Mouse (Mus musculus): ENCODE results near the gene Gal3st3.
A peak's percentile ranks its signal among the peaks of the same experiment; 100 is the strongest.

The Gal3st3 gene

GRCm38 (mm10) chr19:5297903-5298800, at the start of gene Gal3st3:
Gene Gal3st3, plus strand, starts transcription at chr19:5298331.
- DNase-seq, result peak; percentile 64 to 67

DNA sequence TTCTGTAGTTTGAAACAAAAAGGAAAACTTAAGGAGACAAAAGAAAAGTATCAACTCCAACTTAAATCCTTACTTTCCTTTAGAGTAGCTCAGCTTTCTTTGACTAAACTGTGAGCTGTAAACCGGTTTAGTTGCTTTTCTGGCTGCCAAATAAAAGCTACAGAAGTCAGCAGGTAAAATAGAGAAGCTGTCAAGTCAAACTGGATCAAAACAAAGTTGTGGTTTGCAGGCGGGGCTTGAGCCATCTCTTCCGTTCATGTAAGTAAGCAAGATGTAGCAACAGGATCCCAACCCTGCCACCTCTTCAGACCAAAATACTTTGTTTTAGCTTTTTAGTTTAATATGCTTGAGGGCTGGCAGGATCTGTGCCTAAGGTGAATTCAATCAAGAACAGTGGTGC, 41.0 kb upstream of the Gal3st3 start:
- DNase-seq, result no peak

- DNase-seq, result no peak
These were observed 31.1 kb upstream of the Gal3st3 start for GRCm38 (mm10) chr19:5267015-5267414.

GRCm38 (mm10) chr19:5268017-5268416, 30.1 kb upstream of the Gal3st3 start:
- no peak for DNase-seq

- no peak for DNase-seq
These were observed 29.3 kb upstream of the Gal3st3 start for GRCm38 (mm10) chr19:5268875-5269274.

DNA sequence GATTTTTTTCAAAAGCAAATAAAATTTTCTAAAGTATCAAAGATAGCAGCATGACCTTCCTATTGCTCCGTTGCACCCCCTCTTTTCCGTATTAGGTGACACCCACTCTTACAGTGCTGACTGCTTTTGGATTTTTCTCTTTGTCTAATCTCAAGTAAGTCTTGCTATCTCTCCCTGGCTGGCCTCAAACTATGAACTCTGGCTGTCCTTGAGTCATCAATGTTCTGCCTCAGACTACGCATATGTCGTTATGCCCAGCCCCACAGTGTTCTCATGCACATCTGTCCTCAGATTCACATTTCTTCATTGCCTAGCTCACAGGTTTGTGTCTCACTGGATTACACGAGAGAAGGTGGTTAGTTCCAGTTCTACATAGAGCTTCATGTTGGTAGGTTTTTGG, 28.7 kb upstream of the Gal3st3 start:
- DNase-seq, result no peak

- DNase-seq, result no peak
These were observed 26.7 kb upstream of the Gal3st3 start for GRCm38 (mm10) chr19:5271430-5271829.

DNA sequence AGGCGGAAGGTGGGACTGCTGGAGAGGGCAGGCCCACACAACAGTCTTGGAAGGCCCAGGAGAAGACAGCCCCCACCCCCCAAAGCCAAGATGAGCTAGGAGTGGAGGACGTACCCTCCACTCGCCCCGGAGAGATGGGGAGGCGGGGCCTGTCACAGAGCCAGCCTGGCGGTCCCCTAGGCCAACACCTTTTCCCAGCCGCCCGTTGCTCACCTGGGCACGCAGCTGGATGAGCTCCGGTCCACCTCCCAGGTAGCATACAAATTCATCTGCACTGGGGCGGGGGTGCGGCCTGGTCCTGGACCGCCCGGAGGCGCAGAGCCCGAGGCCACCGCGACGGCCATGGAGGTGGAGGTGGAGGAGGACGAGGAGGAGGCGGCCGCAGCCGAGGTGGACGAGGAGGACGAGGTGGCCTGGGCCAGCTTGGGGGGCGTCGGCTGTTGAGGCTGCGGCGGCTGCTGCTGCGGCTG, 25.8 kb upstream of the Gal3st3 start:
- DNase-seq, result peak; percentile 61 to 70

DNA sequence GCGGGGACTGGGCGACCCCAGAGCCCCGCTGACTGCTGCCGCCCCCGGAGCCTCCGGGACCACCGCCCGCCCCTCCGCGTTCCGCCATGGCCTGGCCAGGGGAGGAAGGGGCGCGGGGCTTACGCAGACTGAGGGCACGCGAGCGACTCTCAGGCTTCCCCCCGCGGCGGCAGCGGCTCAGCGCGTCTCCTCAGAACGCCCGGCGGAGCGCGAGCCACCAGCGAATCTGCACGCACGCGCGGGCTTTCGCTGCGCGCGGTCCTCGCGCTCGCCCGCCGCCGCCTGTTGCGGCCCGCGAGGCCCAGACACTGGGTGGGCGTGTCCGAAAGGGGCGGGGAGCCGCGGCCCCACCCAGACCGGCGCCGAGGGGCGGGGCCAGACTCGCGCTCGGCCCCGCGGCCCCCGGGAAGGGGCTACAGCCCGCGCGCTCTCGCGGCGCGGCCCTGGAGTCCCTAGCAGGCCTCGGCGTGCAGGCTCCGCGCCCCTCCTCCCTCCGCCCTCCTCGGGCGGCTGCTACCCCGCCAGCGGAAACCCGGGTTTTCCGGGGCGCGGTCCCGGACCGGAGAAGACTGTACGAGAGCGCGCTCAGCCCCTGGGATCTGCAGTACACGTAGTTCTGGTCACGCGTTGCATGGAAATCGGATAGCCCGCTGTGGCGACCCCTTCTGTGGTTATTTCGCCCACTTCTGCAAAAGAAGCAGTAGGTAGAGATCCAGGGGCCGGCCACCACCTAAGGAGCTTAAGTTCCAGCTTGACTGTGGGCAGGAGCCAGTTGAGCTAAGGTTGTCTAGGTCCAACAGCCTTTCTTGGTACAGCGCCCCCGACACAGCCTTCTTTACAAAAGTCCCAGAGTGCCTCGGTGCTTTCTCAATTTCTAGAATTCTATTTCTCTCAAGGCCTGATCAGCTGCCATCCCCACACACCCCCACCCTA, 25.1 kb upstream of the Gal3st3 start, which contains the start of gene Pacs1:
Gene Pacs1, minus strand, starts transcription at position 319 of the 933 bp plus-strand sequence.
- peak; percentile 84 to 90 for DNase-seq

- DNase-seq, result no peak
These were observed 24.2 kb upstream of the Gal3st3 start for GRCm38 (mm10) chr19:5273916-5274315.

DNA sequence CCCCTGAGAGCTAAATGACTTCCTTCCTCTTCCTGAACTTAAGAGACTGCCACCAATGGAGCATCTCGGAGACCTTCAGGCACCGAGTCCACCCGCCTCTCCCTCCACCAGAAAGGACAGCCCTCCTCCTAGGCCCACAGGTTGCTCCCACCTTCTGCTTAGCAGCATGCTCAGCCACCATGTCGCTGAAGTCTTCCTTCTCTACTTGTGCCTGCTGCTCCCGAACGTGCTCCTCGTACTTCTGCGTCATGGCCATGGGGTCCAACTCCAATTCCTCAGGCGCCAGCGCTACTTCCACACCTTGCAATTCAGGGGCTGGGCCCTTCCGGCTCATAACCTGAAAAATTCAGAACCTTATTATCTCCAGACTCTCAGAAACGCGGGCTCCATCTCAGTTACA, 23.5 kb upstream of the Gal3st3 start:
- DNase-seq, result no peak

DNA sequence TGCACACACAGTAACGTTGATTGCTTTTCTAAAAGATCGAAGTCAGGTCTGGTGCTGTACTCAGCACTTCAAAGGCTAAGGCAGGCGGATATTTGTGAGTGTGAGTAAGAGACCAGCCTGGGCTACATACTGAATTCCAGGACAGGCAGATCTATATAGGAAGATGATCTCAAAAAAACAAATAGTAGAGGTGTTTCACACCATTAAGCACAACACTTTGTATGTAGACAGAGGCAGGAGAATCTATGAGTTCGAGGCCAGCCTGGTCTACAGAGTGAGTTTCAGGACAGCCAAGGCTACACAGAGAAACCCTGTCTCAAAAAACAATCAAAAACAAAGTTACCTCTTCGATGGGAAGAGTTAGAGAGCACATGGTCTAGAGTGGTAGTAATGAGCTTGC, 22.4 kb upstream of the Gal3st3 start:
- no peak for DNase-seq

DNA sequence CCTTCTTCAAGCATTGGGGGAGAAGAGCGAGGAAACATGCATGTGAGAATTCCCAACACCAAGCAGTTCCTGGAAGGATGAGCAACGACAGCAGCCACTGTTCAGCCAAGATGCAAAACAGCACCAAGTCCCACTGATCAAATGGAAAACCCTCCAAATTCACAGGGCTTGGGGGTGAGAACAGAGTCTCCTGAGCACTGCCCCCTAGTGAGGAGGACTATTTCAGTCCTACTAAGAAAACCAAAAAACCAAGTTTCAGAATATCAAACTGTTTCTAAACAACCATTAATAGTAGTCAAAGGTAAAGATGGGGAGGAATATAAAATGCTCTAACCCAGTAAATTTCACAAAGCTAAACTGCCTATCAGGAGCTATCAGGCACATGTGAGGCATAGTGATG, 21.6 kb upstream of the Gal3st3 start:
- no peak for DNase-seq

GRCm38 (mm10) chr19:5277140-5277539, 21.0 kb upstream of the Gal3st3 start:
- DNase-seq, result no peak

GRCm38 (mm10) chr19:5278381-5278780, 19.8 kb upstream of the Gal3st3 start:
- no peak for DNase-seq

DNA sequence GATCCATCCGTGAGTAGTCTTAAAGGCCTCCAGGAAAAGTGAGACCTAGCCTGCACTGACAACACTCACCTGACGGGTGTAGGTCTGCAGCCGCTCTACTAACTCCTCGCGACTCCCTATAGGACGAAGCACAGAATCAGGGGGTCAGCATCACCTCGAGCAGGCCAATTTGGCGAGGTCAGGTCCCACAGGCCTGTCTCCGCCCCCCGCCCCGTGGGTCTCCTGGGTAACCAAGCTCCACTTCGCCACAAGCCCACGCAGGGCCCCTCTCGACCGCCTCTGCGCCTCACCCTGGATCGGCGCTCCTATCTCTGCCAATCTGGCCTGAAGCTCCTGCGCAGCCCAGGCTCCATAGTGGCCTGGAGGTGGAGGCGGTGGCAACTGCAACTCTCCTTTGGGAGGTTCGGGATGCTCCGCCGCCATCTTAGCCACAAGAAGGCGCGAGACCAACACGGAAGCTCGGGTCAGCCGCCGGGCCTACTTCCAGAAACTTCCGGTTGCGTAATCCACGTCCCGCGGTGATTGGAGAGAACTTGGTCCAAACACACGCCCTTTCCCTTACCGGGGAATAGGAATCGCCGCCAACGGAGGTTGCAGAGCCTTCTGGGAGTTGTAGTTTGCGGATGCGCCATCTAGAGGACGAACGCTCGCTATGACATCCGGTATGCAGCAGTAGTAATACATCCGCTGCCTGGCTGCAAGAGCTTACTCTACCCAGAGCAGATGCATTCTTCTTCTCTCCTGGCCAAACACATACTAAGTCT, 3.0 kb upstream of the Gal3st3 start, which contains the start of gene Sf3b2:
Gene Sf3b2, minus strand, starts transcription at position 484 of the 764 bp plus-strand sequence.
- peak; percentile 99 to 100 for DNase-seq

- no peak for DNase-seq
These were observed 2.4 kb upstream of the Gal3st3 start for GRCm38 (mm10) chr19:5295736-5296075.

DNA sequence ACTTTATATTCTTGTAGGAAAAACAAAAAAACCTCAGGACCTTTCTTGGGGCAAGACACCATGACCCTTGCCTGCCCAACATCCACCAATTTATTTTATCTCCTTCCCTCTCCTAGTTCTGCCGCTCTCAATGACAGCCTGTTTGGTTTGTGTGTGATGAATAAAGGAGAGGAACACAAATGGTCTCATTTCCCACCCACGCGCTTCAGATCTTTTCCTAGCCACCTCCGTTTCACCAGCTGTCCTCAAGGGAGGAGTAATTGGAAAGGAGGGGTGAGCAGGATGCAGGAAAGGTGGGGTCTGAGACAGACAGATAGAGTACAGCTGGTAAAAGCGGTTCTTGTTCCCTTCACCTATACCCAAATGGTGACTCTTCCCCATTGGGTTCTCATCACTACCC, 1.5 kb upstream of the Gal3st3 start:
- DNase-seq, result no peak

GRCm38 (mm10) chr19:5300588-5300987, 2.5 kb downstream of the Gal3st3 start:
- DNase-seq, result no peak

DNA sequence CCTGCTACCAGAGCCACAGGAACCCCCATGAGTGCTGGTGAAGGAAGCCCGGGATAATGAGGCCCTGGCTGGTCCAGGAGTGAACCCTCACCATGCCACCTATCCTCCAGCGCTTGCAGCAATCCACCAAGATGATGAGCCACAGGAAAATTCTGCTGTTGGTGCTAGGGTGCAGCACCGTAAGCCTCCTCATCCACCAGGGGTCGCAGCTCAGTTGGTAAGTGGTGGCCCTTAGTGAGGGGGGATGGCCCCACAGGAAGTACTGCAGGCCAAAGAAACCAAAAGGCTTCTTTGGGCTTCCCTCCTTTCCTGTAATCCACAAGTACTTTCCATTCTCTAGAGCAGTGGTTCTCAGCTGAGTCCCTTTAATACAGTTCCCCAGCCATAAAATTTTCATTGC, 4.3 kb downstream of the Gal3st3 start:
- DNase-seq, result peak; percentile 35 to 65

DNA sequence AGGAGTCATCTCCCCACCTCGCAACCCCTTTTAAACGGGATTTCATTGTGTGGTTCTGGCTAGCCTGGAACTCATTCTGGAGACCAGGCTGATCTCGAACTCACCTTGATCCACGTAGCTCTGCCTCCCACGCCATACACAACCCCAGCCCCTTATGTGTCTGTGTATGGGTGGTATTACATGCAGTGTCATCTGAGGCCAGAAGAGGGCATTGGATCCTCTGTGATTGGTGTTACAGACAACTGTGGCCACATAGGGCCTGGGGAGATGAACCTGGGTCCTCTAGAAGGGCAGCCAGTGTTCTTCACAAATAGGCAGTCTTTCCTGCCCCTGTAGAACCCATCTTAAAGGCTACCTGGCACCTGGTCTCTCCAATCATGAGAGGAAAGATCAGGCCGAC, 8.1 kb downstream of the Gal3st3 start:
- peak in 1 of 2 experiments; percentile 30 for DNase-seq

- DNase-seq, result peak; percentile 38 to 68
These were observed 9.0 kb downstream of the Gal3st3 start for GRCm38 (mm10) chr19:5306968-5307734.

Data from cerebellum, postnatal 14 days (tissue).